Mouse (Mus musculus): ENCODE data around the gene Htr1a.

- TF ChIP-seq TAL1 (conservative IDR thresholded peaks at IDR 0.05; ENCODE audit: low read depth, low read length) (no peak), CTCF (IDR thresholded peaks at IDR 0.05; ENCODE audit: low read depth, low read length) (no peak), POLR2AphosphoS5 (IDR thresholded peaks at IDR 0.05; ENCODE audit: insufficient replicate concordance, low read depth, low read length) (no peak)
Observed at GRCm38 (mm10) chr13:105444895-105445281, 1.4 kb downstream of the Htr1a start.

Measured in G1E (cell line).